Mouse (Mus musculus) thymus, postnatal 36 days (tissue): ENCODE measurements around the gene Bptf.
"Not testable (repeated sequence)": the region's sequence is repeated elsewhere in the genome, so short reads cannot be mapped to it uniquely, and the experiment has no call there.

ENCODE experiments used
- DNase-seq, 2 experiments: peaks; one replicate each; pipeline ENCODE4 v3.0.0; 2022; ENCODE audit warnings: mixed read lengths in 2 of 2

The Bptf gene

GRCm38 (mm10) chr11:107016893-107017292, 115.0 kb downstream of the Bptf start:
- no peak for DNase-seq

- not testable (repeated sequence) for DNase-seq
These were observed 116.3 kb downstream of the Bptf start for GRCm38 (mm10) chr11:107015535-107016187.

DNA sequence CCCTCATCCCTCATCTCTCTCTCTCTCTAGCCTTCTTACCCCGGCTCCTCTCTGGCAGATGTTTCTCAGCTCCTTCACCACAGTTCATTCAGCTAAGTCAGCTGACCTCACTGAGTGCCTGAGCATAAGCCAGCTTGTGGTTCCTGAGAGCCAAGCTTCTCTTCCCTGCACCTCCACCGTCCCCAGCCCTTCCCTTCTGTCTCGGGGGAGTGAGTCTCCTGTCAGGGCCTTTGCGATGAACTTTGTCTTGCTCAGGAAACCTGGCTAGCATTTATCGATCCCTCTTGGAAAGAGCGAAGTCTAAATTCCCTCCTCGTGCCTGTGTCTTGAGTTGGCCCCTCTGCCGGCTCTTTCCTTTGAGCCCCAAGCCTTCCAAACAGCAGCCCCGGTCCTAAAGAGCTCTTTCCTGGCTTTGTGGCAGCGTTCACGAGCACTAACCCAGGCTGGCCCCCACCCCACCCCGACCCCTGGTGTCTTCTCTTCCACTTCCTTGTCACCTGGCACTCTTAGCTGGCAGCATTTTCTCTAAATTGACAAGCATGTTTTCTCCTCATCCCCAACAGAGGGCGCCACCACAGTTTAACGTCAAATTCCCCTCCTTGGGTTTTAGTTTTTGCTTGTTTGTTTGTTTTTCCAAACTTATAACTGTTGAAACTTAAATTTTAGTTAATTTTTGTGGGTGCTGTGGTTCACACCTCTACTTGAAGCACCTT, 117.2 kb downstream of the Bptf start:
- peak; percentile 45 to 53 for DNase-seq

GRCm38 (mm10) chr11:107014020-107014585, 117.8 kb downstream of the Bptf start:
- DNase-seq = no peak

- DNase-seq = peak; percentile 96 to 97
These were observed 119.5 kb downstream of the Bptf start for GRCm38 (mm10) chr11:107012324-107013017.

GRCm38 (mm10) chr11:107011669-107012323, 120.1 kb downstream of the Bptf start:
- no peak for DNase-seq

GRCm38 (mm10) chr11:107011171-107011570, 120.8 kb downstream of the Bptf start:
- no peak for DNase-seq

GRCm38 (mm10) chr11:107010447-107010846, 121.5 kb downstream of the Bptf start:
- no peak for DNase-seq

DNA sequence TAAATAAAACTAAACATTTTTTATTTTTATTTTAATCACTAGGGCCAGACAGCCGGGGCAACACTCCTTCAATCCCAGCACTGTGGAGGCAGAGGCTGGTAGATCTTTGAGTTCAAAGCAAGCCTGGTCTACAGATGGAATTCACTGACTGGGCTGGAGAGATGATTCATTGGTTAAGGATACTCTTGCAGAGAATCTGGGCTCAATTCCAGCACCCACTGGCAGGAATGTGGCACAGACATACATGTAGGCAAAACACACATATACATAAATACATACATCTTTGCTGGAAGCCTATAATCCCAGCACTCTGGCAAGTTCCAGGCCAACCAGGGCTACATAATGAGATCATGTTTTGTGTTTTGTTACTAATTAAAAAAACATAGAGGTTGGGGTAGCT, 126.4 kb downstream of the Bptf start:
- no peak for DNase-seq

- no peak for DNase-seq
These were observed 129.9 kb downstream of the Bptf start for GRCm38 (mm10) chr11:107001760-107002675.

DNA sequence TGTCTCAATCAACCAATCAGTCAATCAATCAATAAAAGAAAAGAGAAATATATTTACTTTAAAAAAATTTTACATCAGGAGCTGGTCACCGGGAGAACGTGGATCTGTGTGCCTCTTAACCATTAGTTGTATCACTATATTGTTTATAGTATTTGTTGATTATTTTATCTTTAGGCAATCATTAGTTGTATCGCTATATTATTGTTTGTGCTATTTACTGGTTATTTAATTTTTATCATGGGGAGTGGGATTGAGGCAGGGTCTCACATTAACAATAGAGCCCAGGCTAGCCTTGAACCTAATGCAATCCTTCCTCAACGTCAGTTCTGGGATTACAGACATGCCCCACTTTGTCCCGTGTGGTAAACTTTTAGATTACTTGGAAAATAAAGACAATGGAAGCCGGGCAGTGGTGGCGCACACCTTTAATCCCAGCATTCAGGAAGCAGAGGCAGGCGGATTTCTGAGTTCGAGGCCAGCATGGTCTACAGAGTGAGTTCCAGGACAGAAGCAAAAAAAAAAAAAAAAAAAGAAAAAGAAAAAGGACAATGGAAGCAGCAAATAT, 131.9 kb downstream of the Bptf start:
- no peak for DNase-seq

DNA sequence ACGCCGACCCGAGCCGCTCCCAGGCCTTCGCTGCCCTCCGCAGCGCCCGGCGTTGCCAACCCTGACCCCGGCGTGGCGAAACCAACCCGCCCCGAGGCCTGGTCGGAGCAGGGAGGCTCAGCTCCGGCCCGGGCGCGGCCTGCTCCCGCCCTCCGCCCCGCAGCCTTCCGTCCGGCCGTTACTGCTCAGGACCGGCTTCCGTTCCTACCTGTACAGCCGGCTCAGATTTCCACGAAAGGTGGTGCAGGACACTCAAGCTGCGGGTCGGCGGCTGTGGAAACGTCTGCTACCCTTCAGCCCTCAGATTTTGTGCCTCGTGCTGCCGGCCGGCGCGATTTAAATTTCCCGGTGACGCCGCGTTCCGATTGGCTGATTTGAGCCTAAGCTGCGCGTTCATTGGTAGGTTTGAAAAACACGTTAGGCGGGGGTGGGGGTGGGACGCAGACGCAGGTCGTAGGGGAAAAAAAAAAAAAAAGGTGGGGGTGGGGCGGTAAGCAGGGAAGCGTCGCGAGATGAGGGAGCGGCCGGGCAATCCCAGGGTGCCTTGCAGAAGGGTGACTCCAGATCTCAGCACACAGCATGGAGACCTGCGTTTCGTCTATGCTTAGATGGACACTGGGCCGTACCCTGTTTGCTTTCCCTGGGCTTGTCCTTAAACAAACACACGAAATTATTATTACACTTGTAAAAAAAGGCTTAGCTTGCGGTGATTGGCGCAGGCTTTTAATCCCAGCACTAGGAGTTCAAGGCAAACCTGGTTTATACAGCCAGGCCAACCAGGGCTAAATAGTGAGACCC, 132.6 kb downstream of the Bptf start, which contains the start of gene Kpna2:
Gene Kpna2 (minus strand): TSS at position 391 of the 798 bp plus-strand sequence.
- peak; percentile 88 to 90 for DNase-seq

- no peak for DNase-seq
These were observed 133.2 kb downstream of the Bptf start for GRCm38 (mm10) chr11:106998651-106999150.

DNA sequence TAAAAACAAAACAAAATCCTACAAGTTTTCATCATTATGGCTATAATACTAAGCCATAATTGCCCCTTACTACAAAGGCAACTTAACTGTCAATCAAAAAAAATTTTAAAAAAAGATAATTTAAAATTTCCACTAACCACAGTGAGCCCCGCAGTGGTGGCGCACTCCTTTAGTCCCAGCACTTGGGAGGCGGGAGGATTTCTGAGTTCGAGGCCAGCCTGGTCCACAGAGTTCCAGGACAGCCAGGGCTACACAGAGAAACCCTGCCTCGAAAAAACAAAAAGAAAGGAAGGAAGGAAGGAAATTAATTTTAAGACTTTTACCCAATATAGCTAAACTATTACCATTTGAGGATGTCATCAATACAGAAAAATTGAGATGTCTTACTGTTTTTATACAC, 134.0 kb downstream of the Bptf start:
- no peak for DNase-seq

GRCm38 (mm10) chr11:106996492-106996891, 135.4 kb downstream of the Bptf start:
- not testable (repeated sequence) for DNase-seq

DNA sequence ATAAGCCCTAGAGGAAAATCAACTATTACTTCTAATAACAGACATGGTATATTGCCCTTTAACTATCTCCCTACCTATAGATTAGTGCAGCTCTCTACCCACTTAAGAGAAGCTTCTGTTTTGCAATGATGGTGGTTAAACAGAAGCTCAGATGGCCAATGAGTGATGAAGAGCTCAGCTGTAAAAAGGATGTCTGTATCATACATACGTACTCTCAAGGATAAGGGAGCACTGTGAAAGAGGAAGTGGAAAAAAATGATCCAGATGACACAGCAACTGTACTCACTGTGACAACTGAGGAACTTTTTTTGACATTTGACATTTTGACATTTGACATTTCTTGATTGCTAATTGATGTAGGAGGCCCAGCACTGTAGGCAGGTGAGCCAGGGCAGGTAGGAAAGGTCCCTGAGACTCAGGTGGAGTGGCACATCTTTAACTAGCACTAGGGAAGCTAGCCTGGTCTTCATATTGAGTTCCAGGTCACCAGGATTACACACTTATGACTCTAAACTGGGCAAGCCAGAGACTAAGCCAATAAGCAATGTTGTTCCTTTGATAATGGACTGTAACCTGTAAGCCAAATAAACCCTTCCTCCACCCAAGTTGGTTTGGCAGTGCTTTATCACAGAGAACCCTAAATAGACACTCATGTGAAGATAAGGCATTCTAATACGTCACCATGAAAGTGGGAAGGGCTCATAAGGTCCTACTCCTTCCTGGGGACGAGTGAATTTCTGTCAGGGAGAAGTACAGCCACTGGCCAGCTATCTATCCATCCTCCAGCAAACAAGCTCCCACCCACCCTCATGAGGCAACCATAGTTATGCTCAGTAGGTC, 137.5 kb downstream of the Bptf start:
- DNase-seq = no peak

GRCm38 (mm10) chr11:106987384-106987783, 144.5 kb downstream of the Bptf start:
- DNase-seq = no peak

DNA sequence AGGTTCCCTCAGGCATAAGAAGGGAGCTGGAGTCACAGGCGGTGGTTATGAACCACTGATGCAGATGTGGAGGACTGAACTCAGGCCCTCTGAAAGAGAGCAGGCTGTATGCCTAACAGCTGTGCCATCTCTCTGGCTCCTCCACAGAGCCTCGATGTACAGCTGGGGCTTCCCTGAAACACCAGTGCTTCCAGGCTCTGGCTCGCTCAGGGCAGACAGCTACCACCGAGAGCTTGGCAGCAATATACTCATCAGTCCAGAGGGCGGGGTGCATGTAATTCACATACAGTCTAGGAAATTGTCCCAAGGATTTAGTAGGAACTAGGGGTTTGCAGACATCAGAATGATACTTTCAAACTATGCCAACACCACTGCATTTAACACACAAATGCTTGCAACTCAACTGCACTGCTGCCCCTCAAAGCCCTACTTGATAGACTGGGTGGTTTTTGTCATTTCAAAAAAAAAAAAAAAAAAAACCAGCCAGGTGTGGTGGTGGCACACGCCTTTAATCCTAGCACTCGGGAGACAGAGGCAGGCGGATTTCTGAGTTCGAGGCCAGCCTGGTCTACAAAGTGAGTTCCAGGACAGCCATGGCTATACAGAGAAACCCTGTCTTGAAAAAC, 145.8 kb downstream of the Bptf start:
- not testable (repeated sequence) for DNase-seq
